Mouse (Mus musculus) common myeloid progenitor, adult 5-6 weeks (primary cell): ENCODE results near the gene Nradd. TPM values are rescaled to one million over a fixed set of nuclear protein-coding genes. Genes with fewer than 3 reads are reported as not detected.
A peak's percentile ranks its signal among the peaks of the same experiment; 100 is the strongest.

ENCODE experiments used
- ATAC-seq: replicated peaks from 2 replicates; pipeline ENCODE4 v1.8.0; 2016; ENCODE audit warnings: low read depth, mild to moderate bottlenecking, moderate TSS enrichment, inconsistent platforms; ENCODE audit not compliant: poor library complexity, severe bottlenecking
- total RNA-seq: library from RNA; stranded (forward); fragments of 200-1000, 187-1606 nt; gene quantifications from 2 replicates; pipeline ENCODE4 v1.2.3, GENCODE M21; 2017

The Nradd gene
- total RNA-seq, 1 experiment from 2014 or later = 5.8 TPM

DNA sequence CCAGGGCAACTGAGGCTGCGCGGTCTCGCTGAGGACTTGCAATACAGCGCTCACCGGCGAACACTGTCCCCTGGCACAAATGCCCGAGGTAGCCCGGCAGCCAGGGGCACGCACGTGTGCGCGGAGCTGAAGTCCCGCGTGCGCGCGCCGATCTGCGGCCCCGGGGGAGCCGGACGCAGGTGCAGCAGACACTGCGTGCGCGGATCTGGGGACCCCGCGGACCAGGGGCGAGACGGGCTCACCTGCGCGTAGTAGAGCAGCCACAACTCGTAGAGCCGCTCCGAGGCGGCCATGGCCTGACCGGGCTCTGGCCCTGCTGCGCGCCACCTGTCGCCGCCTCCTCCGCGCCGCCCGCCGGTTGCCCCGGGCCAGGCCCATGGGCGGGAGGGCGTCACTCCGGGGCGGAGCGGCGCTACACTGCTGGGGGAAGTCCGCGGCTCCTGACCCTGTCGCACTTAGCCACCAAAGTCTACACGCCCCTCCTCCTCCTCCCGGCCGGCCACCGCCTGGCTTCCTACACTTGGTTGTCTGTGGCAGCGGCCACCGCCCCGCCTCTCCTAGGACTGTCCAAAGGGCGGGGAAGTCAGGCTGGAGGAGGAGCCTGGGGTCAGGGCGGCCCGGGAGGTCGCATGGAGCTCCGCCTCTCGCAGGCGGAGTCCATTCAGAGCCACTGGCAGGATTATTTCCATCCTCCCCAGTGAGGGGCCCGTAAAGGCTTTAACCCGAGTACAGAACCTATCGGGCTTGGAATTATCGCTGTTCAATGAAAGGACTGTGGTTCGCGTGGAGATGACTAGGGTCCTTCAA, 29.6 kb upstream of the Nradd start, which contains the start of gene Nbeal2:
Nbeal2 (minus strand) TSS at position 507 of the 807 bp plus-strand sequence.
- ATAC-seq = peak; percentile 70

DNA sequence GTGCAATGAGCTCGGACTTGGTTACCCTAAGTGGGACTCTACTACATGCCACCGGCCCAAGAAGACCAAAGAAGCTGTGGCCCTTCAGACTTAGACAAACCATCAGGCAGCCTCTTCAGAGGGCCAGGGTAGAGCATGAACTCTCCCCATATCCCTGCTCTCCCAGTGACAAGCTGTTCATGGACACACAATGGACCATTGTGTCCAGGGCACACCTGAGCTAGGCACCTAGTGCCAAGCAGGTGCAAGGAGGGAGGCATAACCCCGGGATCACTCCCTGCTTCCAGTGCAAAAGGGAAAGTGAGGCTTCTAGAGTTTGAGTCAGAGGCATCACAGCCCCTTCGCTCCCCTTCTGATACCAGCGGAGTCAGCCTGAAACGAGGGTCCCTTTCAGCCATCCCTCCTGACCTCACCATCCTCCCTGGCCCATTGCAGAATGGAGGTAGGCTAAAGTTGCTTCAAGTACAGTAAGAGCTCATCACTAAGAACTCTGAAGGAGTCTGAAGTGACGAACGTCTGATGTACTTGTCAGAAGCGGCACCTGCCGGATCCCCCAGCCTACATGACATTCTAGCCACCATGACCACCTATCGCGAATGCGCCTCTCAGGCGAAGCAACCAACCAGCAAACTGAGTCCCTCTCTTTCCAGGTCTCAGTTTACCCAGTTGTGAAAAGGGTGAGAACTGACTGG, 28.9 kb upstream of the Nradd start:
- ATAC-seq = no peak

DNA sequence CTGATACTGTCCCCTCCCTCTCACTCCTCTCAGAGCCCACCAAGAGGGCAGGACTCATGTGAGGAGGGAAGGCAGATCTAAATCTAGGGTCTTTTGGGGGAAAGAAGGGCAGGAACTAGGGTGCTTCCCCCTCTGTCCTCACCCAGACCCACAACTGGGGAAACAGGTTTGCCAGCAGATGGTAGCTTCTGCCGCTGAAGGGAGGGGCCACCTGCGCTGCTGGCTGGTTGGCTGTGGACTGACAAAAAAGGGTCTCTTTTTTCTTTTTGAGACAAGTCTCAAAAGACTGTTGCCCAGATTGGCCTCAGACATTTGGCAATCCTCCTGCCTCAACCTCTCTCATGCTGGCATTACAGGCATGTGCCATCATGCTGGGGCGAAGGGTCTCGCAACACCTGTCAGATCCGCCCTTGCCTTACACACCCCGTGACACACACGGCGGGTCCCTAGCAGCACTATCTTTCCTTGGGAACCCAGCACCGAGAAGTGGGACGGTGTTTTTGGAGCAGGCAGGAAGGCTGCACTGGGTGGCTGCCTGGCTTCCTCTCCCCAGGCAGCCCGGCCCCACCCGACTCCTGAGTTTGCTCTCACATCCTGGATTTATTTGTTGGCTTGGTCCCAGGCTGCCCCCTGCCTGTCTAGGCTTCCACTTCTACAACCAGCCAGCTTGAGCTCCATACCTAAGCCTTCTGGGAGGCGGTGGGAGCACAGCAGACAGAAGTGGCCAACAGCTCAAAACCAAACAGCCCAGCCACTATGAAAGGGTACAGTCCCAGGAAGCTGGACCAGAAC, 27.9 kb upstream of the Nradd start:
- 0 out of 2 replicates have a peak, but pooled peaks have one; percentile 2 for ATAC-seq

DNA sequence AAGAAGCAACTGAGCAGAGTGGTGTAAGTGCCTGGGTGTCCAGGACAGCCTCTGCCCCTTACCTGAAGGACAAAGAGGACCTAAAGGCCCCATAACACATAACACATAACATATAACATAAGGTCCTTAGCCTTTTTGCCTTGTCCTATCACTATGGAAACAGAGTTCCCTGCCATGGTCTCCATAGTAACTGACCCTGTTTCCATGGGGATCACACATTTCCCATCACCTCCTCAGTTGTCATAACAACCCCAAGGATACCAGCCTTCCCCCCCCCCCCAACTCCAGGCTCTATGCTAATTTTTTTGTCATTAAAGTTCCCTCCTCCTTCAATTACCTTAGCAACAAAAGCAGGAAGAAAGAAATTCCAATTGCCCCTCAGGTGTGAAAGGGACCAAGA, 25.5 kb upstream of the Nradd start:
- no peak for ATAC-seq

DNA sequence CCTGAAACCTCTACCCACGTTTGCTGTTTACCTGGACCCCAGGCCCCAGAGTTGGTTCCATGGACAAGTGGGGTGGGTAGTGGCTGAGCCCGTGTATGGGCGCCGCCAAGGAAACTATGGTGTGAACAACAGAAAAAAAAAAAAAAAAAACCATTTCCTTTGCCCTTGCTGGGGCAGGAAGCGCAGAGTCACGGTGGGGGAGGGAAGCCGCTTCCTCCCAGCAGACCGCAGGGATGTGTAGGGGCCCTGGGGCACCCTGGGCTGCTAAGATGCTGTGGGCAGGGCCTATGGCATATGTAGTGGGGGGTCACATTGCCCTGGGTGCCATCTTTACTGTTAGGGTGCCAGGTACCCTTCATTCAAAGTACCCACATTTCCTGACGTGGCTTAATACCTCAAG, 21.0 kb upstream of the Nradd start:
- peak; percentile 92 for ATAC-seq

DNA sequence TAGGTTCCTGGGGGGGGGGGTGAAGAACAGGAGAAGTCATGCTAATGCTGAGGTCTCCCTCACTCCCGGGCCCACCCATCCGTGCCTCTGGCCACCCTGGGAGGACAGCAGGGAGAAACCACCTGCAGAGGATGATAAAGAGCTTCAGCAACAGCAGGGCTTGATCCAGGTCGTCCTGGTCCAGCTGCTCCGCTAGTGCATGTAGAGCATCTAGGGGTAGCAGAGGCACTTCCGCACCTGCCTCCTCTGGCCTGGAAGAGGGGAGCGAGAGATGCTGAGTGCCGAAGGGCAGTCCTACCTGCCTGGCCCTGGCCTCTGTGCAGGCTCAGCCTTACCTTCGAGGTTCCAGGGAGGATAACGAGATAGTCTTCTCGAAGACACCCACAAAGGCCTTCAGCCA, 20.0 kb upstream of the Nradd start:
- ATAC-seq = no peak

- ATAC-seq = no peak
These were observed 19.5 kb upstream of the Nradd start for GRCm38 (mm10) chr9:110643787-110644186.

- ATAC-seq = no peak
These were observed 18.7 kb upstream of the Nradd start for GRCm38 (mm10) chr9:110642812-110643524.

DNA sequence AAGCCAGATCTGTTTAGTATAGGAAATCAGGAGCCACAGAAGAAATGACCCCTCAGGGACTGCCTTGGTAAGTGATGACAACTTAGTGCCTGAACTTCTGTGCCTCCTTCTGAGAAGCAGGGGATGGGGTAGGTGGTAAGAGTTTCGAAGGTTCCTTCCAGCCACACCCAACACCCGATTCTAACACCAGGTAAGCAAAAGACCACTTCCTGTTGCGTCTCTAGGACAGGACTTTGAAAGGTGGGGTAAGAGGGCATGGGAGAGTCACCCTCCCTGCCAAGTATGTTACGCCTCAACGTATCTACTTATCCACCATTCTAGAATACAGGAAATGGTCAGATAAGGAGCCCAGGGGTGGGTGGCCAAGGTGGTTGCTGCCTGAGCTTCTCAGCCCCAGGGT, 16.8 kb upstream of the Nradd start:
- no peak for ATAC-seq

DNA sequence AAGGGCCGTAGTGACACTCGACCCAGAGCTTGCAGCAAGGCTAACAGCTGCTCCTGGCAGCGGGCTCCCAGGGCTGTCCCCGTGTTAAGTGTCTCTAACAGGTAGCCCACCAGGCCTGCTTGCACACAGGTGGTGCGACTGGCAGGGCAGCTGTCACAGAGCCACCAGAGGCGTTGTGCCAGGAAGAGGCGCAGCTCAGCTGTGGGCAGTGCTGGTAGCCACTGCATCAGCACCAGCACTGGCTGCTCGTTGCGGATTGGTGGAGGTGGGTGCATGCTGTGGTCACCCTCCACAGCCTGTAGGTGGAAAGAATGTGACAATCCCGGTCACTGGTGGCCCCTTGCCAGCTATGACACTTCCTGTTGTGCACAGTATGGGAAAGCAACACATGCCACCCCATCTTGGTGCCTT, 14.4 kb upstream of the Nradd start:
- no peak for ATAC-seq

- peak; percentile 75 for ATAC-seq
These were observed 11.0 kb upstream of the Nradd start for GRCm38 (mm10) chr9:110635225-110635624.

DNA sequence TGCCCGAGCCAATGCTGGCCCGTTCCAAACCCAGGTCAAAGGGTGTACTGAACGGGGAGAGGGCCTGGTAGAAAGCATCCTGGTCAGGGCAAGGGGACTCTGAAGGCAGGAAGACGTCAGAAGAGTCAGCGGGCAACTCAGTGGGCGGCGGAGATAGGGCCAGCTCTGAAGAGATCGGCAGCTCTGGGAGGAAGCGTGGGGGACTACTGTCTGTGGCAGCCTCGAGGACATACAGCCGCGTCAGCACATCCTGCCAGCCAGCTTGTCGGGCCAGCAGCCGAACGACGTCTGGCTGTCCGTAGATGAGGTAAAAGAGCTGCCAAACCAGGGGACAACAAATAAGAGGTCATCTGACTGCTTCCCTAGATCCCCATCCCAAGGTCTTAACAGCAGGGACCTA, 9.6 kb upstream of the Nradd start:
- ATAC-seq = no peak

DNA sequence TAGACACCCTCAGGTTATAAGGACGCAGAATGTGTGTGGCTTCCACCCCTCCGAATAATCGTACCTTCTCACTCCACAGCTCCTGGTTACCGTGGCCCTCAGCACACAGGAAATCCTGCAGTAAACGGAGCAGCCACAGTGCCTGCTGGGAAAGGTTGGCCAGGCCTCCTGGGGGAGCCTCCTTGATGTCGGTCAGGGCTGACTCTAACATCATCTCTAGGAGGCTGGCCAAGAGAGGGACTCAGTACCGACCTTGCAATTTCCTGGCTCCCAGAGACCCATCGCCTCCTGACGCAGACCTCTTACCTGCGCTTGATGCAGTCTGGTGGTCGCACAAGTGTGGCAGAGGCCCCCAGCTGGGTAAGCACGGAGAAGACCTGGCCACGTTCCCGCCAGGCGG, 8.4 kb upstream of the Nradd start:
- no peak for ATAC-seq

DNA sequence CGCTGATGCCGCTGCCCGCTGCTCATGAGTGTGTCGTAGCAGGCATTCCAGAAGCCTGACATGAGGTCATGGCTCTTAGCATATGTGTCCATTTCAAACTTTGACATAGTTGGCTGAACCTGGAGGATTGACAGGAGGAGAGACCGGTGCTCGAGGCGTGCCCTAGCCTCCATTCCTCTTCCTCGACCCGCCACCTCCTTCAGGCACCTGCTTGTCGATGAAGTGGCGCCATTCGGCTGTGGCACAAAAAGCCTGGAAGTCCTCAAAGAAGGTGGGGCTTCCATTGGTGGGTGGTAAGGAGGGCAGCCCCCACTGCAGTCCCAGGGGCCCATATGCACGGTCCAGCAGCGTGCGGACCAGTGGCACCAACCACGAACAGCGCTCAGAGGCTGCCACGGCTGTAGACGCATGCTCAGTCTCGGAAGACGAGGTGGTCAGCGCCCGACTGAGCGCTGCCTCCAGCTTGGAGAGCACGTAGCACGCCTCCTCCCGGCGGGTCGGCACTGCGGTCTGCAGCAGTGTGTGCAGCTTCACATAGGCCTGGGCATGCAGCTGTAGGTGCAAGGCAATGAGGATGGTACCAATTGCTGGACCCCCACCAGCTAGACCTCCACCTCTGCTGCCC, 7.5 kb upstream of the Nradd start:
- ATAC-seq = no peak

DNA sequence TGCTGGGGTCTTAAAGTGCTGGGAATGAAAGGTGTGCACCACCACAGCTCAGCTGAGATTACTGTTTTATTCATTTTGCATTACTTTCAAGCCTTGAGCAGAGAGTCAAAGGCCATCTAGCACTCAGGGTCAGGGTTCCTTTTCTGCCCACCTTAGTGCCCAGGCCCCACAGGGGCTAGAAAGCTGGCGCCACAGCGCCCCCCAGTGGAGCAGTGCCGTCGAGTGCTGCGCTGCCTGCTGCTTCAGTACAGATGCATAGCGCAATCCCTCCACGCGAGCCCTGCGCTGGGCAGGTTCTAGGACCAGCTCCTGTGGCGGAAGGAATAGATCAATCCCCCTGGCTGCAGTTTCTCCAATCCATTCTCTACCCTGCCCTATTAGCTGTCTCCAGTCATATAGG, 6.9 kb upstream of the Nradd start:
- peak; percentile 43; the same call in 1 of the 2 replicates for ATAC-seq

GRCm38 (mm10) chr9:110630171-110630570, 5.9 kb upstream of the Nradd start:
- ATAC-seq = no peak

GRCm38 (mm10) chr9:110625350-110625908, 1.2 kb upstream of the Nradd start:
- no peak for ATAC-seq

DNA sequence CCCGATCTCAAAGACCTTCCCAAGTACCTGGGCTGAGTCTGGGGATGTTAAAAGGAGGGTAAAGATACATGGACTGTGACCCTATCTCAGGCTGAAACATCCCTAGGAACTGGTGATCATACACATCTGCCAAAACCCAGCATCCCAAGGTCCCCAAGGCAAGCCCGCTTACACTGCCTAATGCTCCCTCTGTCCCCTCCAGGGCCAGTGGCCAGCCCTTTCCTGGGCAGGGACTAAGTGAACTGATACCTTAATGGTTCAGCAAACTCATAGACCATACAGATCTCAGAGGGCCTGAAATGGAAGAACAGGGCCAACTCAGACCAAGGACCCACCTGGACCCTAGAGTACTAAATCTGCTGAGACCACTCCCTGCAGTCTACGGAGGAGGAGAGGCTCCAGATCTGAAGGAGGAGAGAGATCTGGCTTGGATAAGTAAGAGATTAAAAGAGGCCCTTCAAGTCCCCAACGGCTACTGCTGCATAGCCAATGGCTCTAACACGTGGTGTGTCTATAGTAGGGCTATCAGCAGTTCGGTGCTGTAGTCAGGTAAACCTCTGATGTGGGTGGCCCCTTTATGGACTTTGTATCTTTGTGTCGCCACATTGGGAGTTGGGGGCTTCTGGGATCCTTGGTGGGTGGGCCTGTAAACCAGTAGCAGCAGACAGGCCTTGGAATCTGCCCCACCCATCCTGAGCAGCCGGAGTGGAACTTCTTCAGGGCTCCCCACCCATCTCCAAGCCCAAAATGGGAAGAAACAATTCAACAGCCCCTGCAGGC, 646 bp downstream of the Nradd start:
- no peak for ATAC-seq
